Mouse (Mus musculus) embryonic facial prominence, embryonic 14.5 days (tissue): ENCODE measurements at regions not wholly inside any gene's neighbourhood (a gene's known extent, or its start where the extent isn't known, plus 50 kb on each side); places are given as distances from the start of the nearest gene placed in this dataset.

ENCODE experiments used
- ATAC-seq: fragments of 200-750 bp; cut with Nextera tagmentation; 2 replicates; pipeline ENCODE4 v1.8.0; 2017; ENCODE audit warnings: low read depth, moderate number of reproducible peaks, moderate TSS enrichment
- DNase-seq: peaks from one replicate; pipeline ENCODE4 v3.0.0-alpha.2; 2015; ENCODE audit warnings: low spot score
- H3K27ac ChIP-seq: fragments of 300-500 bp; sonication (generic); replicated peaks from 2 replicates; pipeline ENCODE4 v1.5.1; 2014; ENCODE audit warnings: low read depth, mild to moderate bottlenecking, low read length, moderate library complexity
- H3K27me3 ChIP-seq: fragments of 300-500 bp; sonication (generic); replicated peaks from 2 replicates; pipeline ENCODE4 v1.6.1; 2014; ENCODE audit warnings: low read length; ENCODE audit not compliant: control insufficient read depth, insufficient read depth
- H3K36me3 ChIP-seq: fragments of 300-500 bp; sonication (generic); 2 replicates; pipeline ENCODE4 v1.6.1; 2014; ENCODE audit warnings: low read length, mixed read lengths; ENCODE audit not compliant: control insufficient read depth, insufficient read depth
- H3K4me1 ChIP-seq: fragments of 300-500 bp; sonication (generic); 2 replicates; pipeline ENCODE4 v1.6.1; 2014; ENCODE audit warnings: antibody characterized with exemption, low read length; ENCODE audit not compliant: control insufficient read depth, insufficient read depth
- H3K4me2 ChIP-seq: fragments of 300-500 bp; sonication (generic); 2 replicates; pipeline ENCODE4 v1.6.1; 2014; ENCODE audit warnings: low read depth, mild to moderate bottlenecking, low read length, moderate library complexity, mixed read lengths
- H3K4me3 ChIP-seq: fragments of 300-500 bp; sonication (generic); 2 replicates; pipeline ENCODE4 v1.5.1; 2014; ENCODE audit warnings: low read depth, mild to moderate bottlenecking, low read length
- H3K9ac ChIP-seq: fragments of 300-500 bp; sonication (generic); 2 replicates; pipeline ENCODE4 v1.6.1; 2014; ENCODE audit warnings: low read depth, mild to moderate bottlenecking, low read length, moderate library complexity, mixed read lengths
- H3K9me3 ChIP-seq: fragments of 300-500 bp; sonication (generic); 2 replicates; pipeline ENCODE4 v1.6.1; 2016; ENCODE audit warnings: low read length; ENCODE audit not compliant: control insufficient read depth
- WGBS: fragments of 180-500 bp; shearing (Covaris S2); extraction: QIAGEN DNeasy Blood & Tissue Kit; methylation state at CpG from one replicate; pipeline ENCODE4 v1.1.7; 2014; 5-methylcytosine and 5-hydroxymethylcytosine counted together

GRCm38 (mm10) chr14:89844888-89845287 lies 1373.7 kb upstream of the Pcdh20 start:
- 79% methylated on average over 5 of the region's 5 CpGs for WGBS
- ATAC-seq (no peak), DNase-seq (no peak)
- H3K9me3 ChIP-seq, result no peaks in the 10 kb centered on the region
- no peak overlapping the region for H3K27ac ChIP-seq
- no peaks in the 10 kb centered on the region for H3K4me1 ChIP-seq
- no peak overlapping the region for H3K4me3 ChIP-seq
- H3K27me3 ChIP-seq, result no peaks in the 10 kb centered on the region
- H3K9ac ChIP-seq, result no peak overlapping the region
- H3K36me3 ChIP-seq, result no peaks in the 10 kb centered on the region
- no peak overlapping the region for H3K4me2 ChIP-seq

GRCm38 (mm10) chr14:89826731-89827130 lies 1355.5 kb upstream of the Pcdh20 start:
- Histone ChIP-seq H3K4me3 (no peak overlapping the region), H3K4me2 (no peak overlapping the region), H3K27me3 (no peaks in the 10 kb centered on the region), H3K4me1 (no peaks in the 10 kb centered on the region), H3K27ac (no peak overlapping the region), H3K9ac (no peak overlapping the region), H3K9me3 (no peaks in the 10 kb centered on the region), H3K36me3 (no peaks in the 10 kb centered on the region)
- ATAC-seq (no peak), DNase-seq (no peak)
- WGBS, result 60% methylated on average over 1 of the region's 1 CpGs

- 52% methylated on average over 7 of the region's 7 CpGs for WGBS
- Histone ChIP-seq H3K9ac (no peak overlapping the region), H3K36me3 (no peaks in the 10 kb centered on the region), H3K27me3 (no peaks in the 10 kb centered on the region), H3K9me3 (no peaks in the 10 kb centered on the region), H3K4me2 (no peak overlapping the region), H3K4me3 (no peak overlapping the region), H3K4me1 (no peaks in the 10 kb centered on the region), H3K27ac (no peak overlapping the region)
- DNase-seq (peak; percentile 47), ATAC-seq (peak; percentile 63)
Observed at GRCm38 (mm10) chr14:89826001-89826400, 1354.8 kb upstream of the Pcdh20 start.

GRCm38 (mm10) chr14:89823436-89823835 lies 1352.2 kb upstream of the Pcdh20 start:
- Histone ChIP-seq H3K27me3 (no peaks in the 10 kb centered on the region), H3K27ac (no peak overlapping the region), H3K9ac (no peak overlapping the region), H3K36me3 (no peaks in the 10 kb centered on the region), H3K4me2 (no peak overlapping the region), H3K4me1 (no peaks in the 10 kb centered on the region), H3K9me3 (no peaks in the 10 kb centered on the region), H3K4me3 (no peak overlapping the region)
- no peak for ATAC-seq
- 22% methylated on average over 4 of the region's 4 CpGs for WGBS
- DNase-seq, result peak; percentile 14

- 47% methylated on average over 5 of the region's 5 CpGs for WGBS
Observed at GRCm38 (mm10) chr14:89822207-89822606, 1351.0 kb upstream of the Pcdh20 start.

GRCm38 (mm10) chr14:89806825-89807224 lies 1335.6 kb upstream of the Pcdh20 start:
- no peak overlapping the region for H3K4me2 ChIP-seq
- H3K27me3 ChIP-seq, result no peaks in the 10 kb centered on the region
- no peaks in the 10 kb centered on the region for H3K4me1 ChIP-seq
- H3K4me3 ChIP-seq, result no peak overlapping the region
- no peak for ATAC-seq
- no peaks in the 10 kb centered on the region for H3K9me3 ChIP-seq
- 46% methylated on average over 1 of the region's 1 CpGs for WGBS
- no peak overlapping the region for H3K9ac ChIP-seq
- DNase-seq, result no peak
- no peaks in the 10 kb centered on the region for H3K36me3 ChIP-seq
- H3K27ac ChIP-seq, result no peak overlapping the region

More at GRCm38 (mm10) chr14:89822207-89822606, 1351.0 kb upstream of the Pcdh20 start:
- peak; percentile 38 for DNase-seq
- no peak overlapping the region for H3K4me2 ChIP-seq
- H3K9me3 ChIP-seq, result no peaks in the 10 kb centered on the region
- no peak for ATAC-seq
- H3K4me3 ChIP-seq, result no peak overlapping the region
- no peaks in the 10 kb centered on the region for H3K36me3 ChIP-seq
- no peaks in the 10 kb centered on the region for H3K4me1 ChIP-seq
- H3K27me3 ChIP-seq, result no peaks in the 10 kb centered on the region
- no peak overlapping the region for H3K27ac ChIP-seq
- no peak overlapping the region for H3K9ac ChIP-seq

- Histone ChIP-seq H3K9me3 (no peaks in the 10 kb centered on the region), H3K4me3 (no peak overlapping the region), H3K27me3 (no peaks in the 10 kb centered on the region), H3K9ac (no peak overlapping the region), H3K4me2 (no peak overlapping the region), H3K4me1 (no peaks in the 10 kb centered on the region), H3K27ac (no peak overlapping the region), H3K36me3 (no peaks in the 10 kb centered on the region)
- peak; percentile 19 for DNase-seq
- WGBS, result 62% methylated on average over 2 of the region's 2 CpGs
- no peak for ATAC-seq
Observed at GRCm38 (mm10) chr14:89804677-89805234, 1333.6 kb upstream of the Pcdh20 start.

- ATAC-seq (no peak), DNase-seq (no peak)
- no peaks in the 10 kb centered on the region for H3K4me1 ChIP-seq
- no peak overlapping the region for H3K4me3 ChIP-seq
- WGBS, result 42% methylated on average over 2 of the region's 2 CpGs
- no peak overlapping the region for H3K4me2 ChIP-seq
- H3K27me3 ChIP-seq, result no peaks in the 10 kb centered on the region
- no peaks in the 10 kb centered on the region for H3K9me3 ChIP-seq
- H3K9ac ChIP-seq, result no peak overlapping the region
- H3K36me3 ChIP-seq, result no peaks in the 10 kb centered on the region
- no peak overlapping the region for H3K27ac ChIP-seq
Observed at GRCm38 (mm10) chr14:89755831-89756230, 1284.6 kb upstream of the Pcdh20 start.

- 89% methylated on average over 2 of the region's 2 CpGs for WGBS
- no peak overlapping the region for H3K4me3 ChIP-seq
- no peak overlapping the region for H3K27ac ChIP-seq
- H3K27me3 ChIP-seq, result no peaks in the 10 kb centered on the region
- no peaks in the 10 kb centered on the region for H3K4me1 ChIP-seq
- H3K36me3 ChIP-seq, result no peaks in the 10 kb centered on the region
- H3K9me3 ChIP-seq, result no peaks in the 10 kb centered on the region
- H3K4me2 ChIP-seq, result no peak overlapping the region
- no peak for DNase-seq
- no peak for ATAC-seq
- no peak overlapping the region for H3K9ac ChIP-seq
Observed at GRCm38 (mm10) chr14:89713711-89714110, 1242.5 kb upstream of the Pcdh20 start.
